Mouse (Mus musculus) testis, adult 2 months (tissue): ENCODE measurements at regions not wholly inside any gene's neighbourhood (a gene's known extent, or its start where the extent isn't known, plus 50 kb on each side); places are given as distances from the start of the nearest gene placed in this dataset.

ENCODE experiments used
- H3K27ac ChIP-seq: fragments of 200-500 bp; 2 replicates; pipeline ENCODE4 v1.5.1; 2012; ENCODE audit warnings: low read depth, low read length; ENCODE audit not compliant: control insufficient read depth, insufficient read depth
- H3K27me3 ChIP-seq: fragments of 200-500 bp; 2 replicates; pipeline ENCODE4 v1.6.1; 2012; ENCODE audit warnings: mild to moderate bottlenecking, low read length, moderate library complexity; ENCODE audit not compliant: control insufficient read depth, insufficient read depth
- H3K36me3 ChIP-seq: fragments of 200-500 bp; 2 replicates; pipeline ENCODE4 v1.6.1; 2012; ENCODE audit warnings: mild to moderate bottlenecking, low read length; ENCODE audit not compliant: control insufficient read depth, insufficient read depth
- H3K4me1 ChIP-seq: fragments of 200-500 bp; 2 replicates; pipeline ENCODE4 v1.6.1; 2012; ENCODE audit warnings: low read length; ENCODE audit not compliant: control insufficient read depth, insufficient read depth
- H3K4me3 ChIP-seq: fragments of 200-500 bp; 2 replicates; pipeline ENCODE4 v1.5.1; 2012; ENCODE audit warnings: low read depth, mild to moderate bottlenecking, low read length, moderate library complexity, mixed read lengths; ENCODE audit not compliant: control insufficient read depth
- CTCF ChIP-seq: fragments of 200-500 bp; IDR thresholded peaks from 2 replicates; pipeline ENCODE4 v1.5.1; 2012; ENCODE audit warnings: low read depth, mild to moderate bottlenecking, inconsistent platforms, low read length, moderate library complexity; ENCODE audit not compliant: control insufficient read depth, insufficient read depth, insufficient replicate concordance
- POLR2A ChIP-seq: fragments of 200-500 bp; IDR thresholded peaks from 2 replicates; pipeline ENCODE4 v1.6.1; 2012; ENCODE audit warnings: low read depth, mild to moderate bottlenecking, inconsistent platforms, low read length, moderate library complexity; ENCODE audit not compliant: control insufficient read depth

- Histone ChIP-seq H3K4me3 (no peak overlapping the region), H3K27me3 (no peaks in the 10 kb centered on the region), H3K27ac (no peak overlapping the region), H3K4me1 (no peaks in the 10 kb centered on the region), H3K36me3 (no peaks in the 10 kb centered on the region)
- TF ChIP-seq POLR2A (no peak), CTCF (no peak)
Observed at GRCm38 (mm10) chr3:154453025-154453424, 122.6 kb upstream of the Lhx8 start.

GRCm38 (mm10) chr3:154452585-154452984, 122.1 kb upstream of the Lhx8 start:
- Histone ChIP-seq H3K36me3 (no peaks in the 10 kb centered on the region), H3K4me1 (no peaks in the 10 kb centered on the region), H3K4me3 (no peak overlapping the region), H3K27ac (no peak overlapping the region), H3K27me3 (no peaks in the 10 kb centered on the region)
- TF ChIP-seq CTCF (no peak), POLR2A (no peak)

- no peaks in the 10 kb centered on the region for H3K4me1 ChIP-seq
- no peak for TF ChIP-seq CTCF
- no peak for TF ChIP-seq POLR2A
- H3K4me3 ChIP-seq, result no peak overlapping the region
- H3K27ac ChIP-seq, result no peak overlapping the region
- no peaks in the 10 kb centered on the region for H3K27me3 ChIP-seq
- no peaks in the 10 kb centered on the region for H3K36me3 ChIP-seq
Observed at GRCm38 (mm10) chr3:154451169-154451568, 120.7 kb upstream of the Lhx8 start.

GRCm38 (mm10) chr3:154443351-154444075, 113.1 kb upstream of the Lhx8 start:
- Histone ChIP-seq H3K4me1 (no peaks in the 10 kb centered on the region), H3K4me3 (no peak overlapping the region), H3K27ac (no peak overlapping the region), H3K36me3 (no peaks in the 10 kb centered on the region), H3K27me3 (no peaks in the 10 kb centered on the region)
- no peak for TF ChIP-seq POLR2A
- no peak for TF ChIP-seq CTCF

GRCm38 (mm10) chr3:154441454-154441853, 111.0 kb upstream of the Lhx8 start:
- Histone ChIP-seq H3K27ac (no peak overlapping the region), H3K36me3 (no peaks in the 10 kb centered on the region), H3K4me3 (no peak overlapping the region), H3K4me1 (no peaks in the 10 kb centered on the region), H3K27me3 (no peaks in the 10 kb centered on the region)
- TF ChIP-seq CTCF (no peak), POLR2A (no peak)

GRCm38 (mm10) chr3:154440899-154441298, 110.4 kb upstream of the Lhx8 start:
- no peaks in the 10 kb centered on the region for H3K36me3 ChIP-seq
- no peak overlapping the region for H3K4me3 ChIP-seq
- H3K27ac ChIP-seq, result no peak overlapping the region
- TF ChIP-seq CTCF, result no peak
- TF ChIP-seq POLR2A, result no peak
- no peaks in the 10 kb centered on the region for H3K4me1 ChIP-seq
- no peaks in the 10 kb centered on the region for H3K27me3 ChIP-seq

GRCm38 (mm10) chr3:154430856-154431255, 100.4 kb upstream of the Lhx8 start:
- no peak overlapping the region for H3K27ac ChIP-seq
- H3K36me3 ChIP-seq, result no peaks in the 10 kb centered on the region
- no peaks in the 10 kb centered on the region for H3K4me1 ChIP-seq
- TF ChIP-seq CTCF, result no peak
- TF ChIP-seq POLR2A, result no peak
- H3K27me3 ChIP-seq, result no peaks in the 10 kb centered on the region
- no peak overlapping the region for H3K4me3 ChIP-seq

GRCm38 (mm10) chr3:154429666-154430065, 99.2 kb upstream of the Lhx8 start:
- H3K4me3 ChIP-seq, result no peak overlapping the region
- H3K27me3 ChIP-seq, result no peaks in the 10 kb centered on the region
- no peak for TF ChIP-seq CTCF
- TF ChIP-seq POLR2A, result no peak
- H3K27ac ChIP-seq, result no peak overlapping the region
- H3K36me3 ChIP-seq, result no peaks in the 10 kb centered on the region
- no peaks in the 10 kb centered on the region for H3K4me1 ChIP-seq
